Comparison of ENCODE assay signal across 30 mouse cellular contexts in the genomic region with DNA sequence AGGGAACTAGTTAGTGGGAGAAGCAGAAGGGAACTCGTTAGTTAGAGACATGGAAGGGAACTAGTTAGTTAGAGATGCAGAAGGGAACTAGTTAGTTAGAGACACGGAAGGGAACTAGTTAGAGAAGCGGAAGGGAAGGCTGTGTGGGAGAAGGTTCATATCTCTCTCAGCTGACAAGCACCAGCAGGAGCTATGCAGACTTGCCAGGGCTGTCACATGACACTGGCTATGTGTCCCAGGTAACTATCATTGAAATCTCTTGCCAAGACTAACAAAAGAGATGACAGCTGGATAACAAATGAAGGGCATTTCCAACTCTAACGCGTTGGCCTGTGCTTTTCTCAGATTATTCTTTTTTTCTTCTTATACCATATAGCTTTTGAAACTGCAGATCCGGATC. TPM values are rescaled to one million over a fixed set of nuclear protein-coding genes. Genes with fewer than 3 reads are reported as not detected.
DNase-seq lines count a peak whose midpoint lies in the region; ATAC-seq and TF ChIP-seq lines count a peak whose summit lies in the region.
"Had no signal": no experiment of that assay in that cellular context is flagged by ENCODE, and none has a peak within 500 bp of the region (broad histone marks: within the 10 kb centered on the region; RNA-seq: fewer than 3 reads in every experiment).

No protein-coding gene starts in this region.

- no peak for DNase-seq in cerebellum, postnatal 4 days (ENCODE audit: low spot score in 2 of 2)
- DNase-seq in liver, adult 2 months (ENCODE audit: extremely low read depth, low read depth, low spot score): peak; percentile 88
- no peak for DNase-seq in liver
- peak; percentile 15 for DNase-seq in cerebellum, adult 9-11 months
- peak; percentile 42 for DNase-seq in large intestine, adult 2 months (ENCODE audit: low read depth, low spot score)
- DNase-seq in testis, postnatal 14 days (ENCODE audit: low spot score): no peak
- no peak for DNase-seq in lung, adult 18-20 months
- DNase-seq: adrenal gland, postnatal 25 days; gastrocnemius, postnatal 36 days; heart, postnatal 4 days; kidney, adult 18-20 months; lung, adult 2 months; lung, postnatal 14 days; thymus, adult 2 months; thymus, postnatal 4 days had no signal

- H3K27ac ChIP-seq in liver, adult 2 months (replicated peaks; ENCODE audit: insufficient read depth, low read depth, low read length): no peak overlapping the region
- H3K27ac ChIP-seq: embryonic facial prominence, embryonic 12.5 days; forebrain, embryonic 12.5 days; heart, embryonic 10.5 days; kidney, postnatal 0 days; left cerebral cortex, adult 2 months; limb, embryonic 15.5 days; midbrain, embryonic 13.5 days had no signal

- no peaks in the 10 kb centered on the region for H3K4me1 ChIP-seq in liver, adult 2 months (ENCODE audit: control insufficient read depth, insufficient read depth, low read length)
- H3K4me1 ChIP-seq: forebrain, embryonic 12.5 days; heart, embryonic 10.5 days; limb, embryonic 15.5 days; midbrain, embryonic 13.5 days had no signal

- H3K4me3 ChIP-seq in liver, adult 2 months (ENCODE audit: insufficient read depth, low read depth, low read length): no peak overlapping the region
- H3K4me3 ChIP-seq: embryonic facial prominence, embryonic 12.5 days; erythroblast, embryonic 14.5 days; forebrain, embryonic 12.5 days; heart, embryonic 10.5 days; left cerebral cortex, adult 2 months; limb, embryonic 15.5 days; midbrain, embryonic 13.5 days had no signal

- no peak overlapping the region for H3K9ac ChIP-seq in liver, adult 2 months (ENCODE audit: low read depth, low read length)
- H3K9ac ChIP-seq: embryonic facial prominence, embryonic 12.5 days; forebrain, embryonic 12.5 days; limb, embryonic 15.5 days; midbrain, embryonic 13.5 days had no signal

- TF ChIP-seq CTCF in liver, adult 2 months (IDR thresholded peaks at IDR 0.05; ENCODE audit: low read depth, low read length): no peak

- H3K36me3 ChIP-seq in liver, adult 2 months (ENCODE audit: control insufficient read depth, insufficient read depth, low read length): no peaks in the 10 kb centered on the region
- H3K36me3 ChIP-seq: embryonic facial prominence, embryonic 12.5 days; forebrain, embryonic 12.5 days; heart, embryonic 10.5 days; limb, embryonic 15.5 days; midbrain, embryonic 13.5 days had no signal

- WGBS in liver, adult 2 months: 44% methylated on average over 6 of the region's 6 CpGs
- 52% methylated on average over 6 of the region's 6 CpGs for WGBS in large intestine, adult 2 months

- TF ChIP-seq POLR2A in liver, adult 2 months (IDR thresholded peaks at IDR 0.05; ENCODE audit: extremely low read depth, insufficient read depth, low read length): no peak

- ATAC-seq in cerebellum, adult (ENCODE audit: insufficient number of reproducible peaks, low FRiP score, low TSS enrichment): peak; percentile 26; the same call in 1 of the 2 replicates
- ATAC-seq: midbrain, embryonic 13.5 days had no signal

- no peaks in the 10 kb centered on the region for H3K27me3 ChIP-seq in liver, adult 2 months (ENCODE audit: control insufficient read depth, insufficient read depth, low read length)
- H3K27me3 ChIP-seq: embryonic facial prominence, embryonic 12.5 days; forebrain, embryonic 12.5 days; limb, embryonic 15.5 days; midbrain, embryonic 13.5 days had no signal

- no peaks in the 10 kb centered on the region for H3K79me2 ChIP-seq in liver, adult 2 months (ENCODE audit: control insufficient read depth, insufficient read depth, low read length)

RNA-seq across cellular contexts. Expression of a gene that starts 13.6 kb away (rescaled TPM):
- 11.2 and 23.4 TPM in 2 replicates for total RNA-seq in liver, adult 2 months (2014; rRNA removed)
- 3.8 and 4.2 TPM in 2 replicates for polyA plus RNA-seq in liver, adult 2 months (2012; rRNA removed)
- not detected in 2 replicates for polyA plus RNA-seq in large intestine, adult 2 months (2012; rRNA removed)
- total RNA-seq: adrenal gland, postnatal 25 days; gastrocnemius, adult 18-20 months; gastrocnemius, postnatal 36 days; heart, postnatal 4 days; layer of hippocampus, postnatal 10 days; left cerebral cortex, adult 2 months; left cerebral cortex, postnatal 36 days; megakaryocyte, adult 5-6 weeks had no signal
- polyA plus RNA-seq: embryonic facial prominence, embryonic 12.5 days; erythroblast, embryonic 14.5 days; forebrain, embryonic 12.5 days; heart, embryonic 10.5 days; limb, embryonic 15.5 days; lung, adult 2 months; neural tube, embryonic 11.5 days; small intestine, adult 2 months had no signal

RNA-seq across cellular contexts. Expression of a gene that starts 43.9 kb away (rescaled TPM):
- total RNA-seq in liver, adult 2 months (2014; rRNA removed): 220 and 428 TPM in 2 replicates
- polyA plus RNA-seq in liver, adult 2 months (2012; rRNA removed): 287 and 304 TPM in 2 replicates
- 15.5 and 16.1 TPM in 2 replicates for polyA plus RNA-seq in large intestine, adult 2 months (2012; rRNA removed)
- polyA plus RNA-seq: erythroblast, embryonic 14.5 days had no signal

Comparison
In these comparisons a context has a peak if more than half of its experiments do, and no peak if none do; other contexts are left out.
1. DNase-seq: peak in liver, adult 2 months (single experiment), cerebellum, adult 9-11 months (single experiment) and large intestine, adult 2 months (single experiment); none in cerebellum, postnatal 4 days (0 of 2), liver (single experiment), testis, postnatal 14 days (single experiment) and lung, adult 18-20 months (0 of 2).
2. RNA of a gene that starts 43.9 kb away (polyA plus RNA-seq): 287 to 304 TPM in liver, adult 2 months; 15.5 to 16.1 TPM in large intestine, adult 2 months; every median in the first group is over 10 times any median in the second.